Mouse (Mus musculus) CH12.LX (cell line): ENCODE measurements around the gene Gm28729.

Experiments used
- CHD2 ChIP-seq: IDR thresholded peaks from 2 replicates; pipeline ENCODE4 v1.6.1; 2011; ENCODE audit warnings: low read length, improper control_type of control experiment
- CTCF ChIP-seq, 2 experiments: IDR thresholded peaks in 1 of 2; conservative IDR thresholded peaks in 1 of 2; 2 replicates each; pipeline ENCODE4 v1.5.1; 2011 to 2012; ENCODE audit warnings: low read depth in 2 of 2, low read length in 2 of 2, improper control_type of control experiment in 1 of 2, inconsistent platforms in 1 of 2, mild to moderate bottlenecking in 1 of 2, moderate library complexity in 1 of 2
- GABPA ChIP-seq: IDR thresholded peaks from 2 replicates; pipeline ENCODE4 v1.6.1; 2012; ENCODE audit warnings: low read depth, low read length, improper control_type of control experiment, inconsistent platforms; ENCODE audit not compliant: insufficient replicate concordance
- IRF4 ChIP-seq: IDR thresholded peaks from 2 replicates; pipeline ENCODE4 v1.6.1; 2014; ENCODE audit warnings: low read depth, mild to moderate bottlenecking, inconsistent platforms, low read length, improper control_type of control experiment
- MAZ ChIP-seq: IDR thresholded peaks from 2 replicates; pipeline ENCODE4 v1.6.1; 2012; ENCODE audit warnings: low read depth, mild to moderate bottlenecking, inconsistent platforms, low read length, improper control_type of control experiment, moderate library complexity
- POLR2A ChIP-seq: IDR thresholded peaks from 2 replicates; pipeline ENCODE4 v1.6.1; 2011; ENCODE audit warnings: low read depth, mild to moderate bottlenecking, improper control_type of control experiment, low read length
- POLR2AphosphoS2 ChIP-seq: IDR thresholded peaks from 2 replicates; pipeline ENCODE4 v1.6.1; 2011; ENCODE audit warnings: low read depth, low read length, improper control_type of control experiment
- RCOR1 ChIP-seq: conservative IDR thresholded peaks from 2 replicates; pipeline ENCODE4 v1.6.1; 2012; ENCODE audit warnings: low read depth, mild to moderate bottlenecking, inconsistent platforms, low read length, improper control_type of control experiment
- SMC3 ChIP-seq: IDR thresholded peaks from 2 replicates; pipeline ENCODE4 v1.6.1; 2011; ENCODE audit warnings: low read depth, low read length, improper control_type of control experiment
- USF1 ChIP-seq: IDR thresholded peaks from 2 replicates; pipeline ENCODE4 v1.6.1; 2014; ENCODE audit warnings: low read depth, mild to moderate bottlenecking, inconsistent platforms, low read length, improper control_type of control experiment
- ZC3H11A ChIP-seq: IDR thresholded peaks from 2 replicates; pipeline ENCODE4 v1.6.1; 2012; ENCODE audit warnings: low read depth, mild to moderate bottlenecking, inconsistent platforms, low read length, improper control_type of control experiment

- TF ChIP-seq GABPA (no peak), POLR2A (no peak), ZC3H11A (no peak), MAZ (no peak), SMC3 (no peak), USF1 (no peak), CTCF (conservative IDR thresholded peaks at IDR 0.05 in 1 of 2, IDR thresholded peaks at IDR 0.05 in 1 of 2; ENCODE audit: low read depth in 2 of 2, low read length in 2 of 2) (no peak), CHD2 (no peak), IRF4 (no peak), RCOR1 (no peak), POLR2AphosphoS2 (no peak)
These were observed 9.3 kb downstream of the Gm28729 start for GRCm38 (mm10) chr9:96515737-96516136.
